Mouse (Mus musculus) frontal cortex, postnatal 36 days (tissue): ENCODE results near the gene Cpm.
A peak's percentile ranks its signal among the peaks of the same experiment; 100 is the strongest.

ENCODE experiments used
- DNase-seq, 2 experiments: peaks; one replicate each; pipeline ENCODE4 v3.0.0; 2022; ENCODE audit warnings: low spot score in 2 of 2

The Cpm gene

DNA sequence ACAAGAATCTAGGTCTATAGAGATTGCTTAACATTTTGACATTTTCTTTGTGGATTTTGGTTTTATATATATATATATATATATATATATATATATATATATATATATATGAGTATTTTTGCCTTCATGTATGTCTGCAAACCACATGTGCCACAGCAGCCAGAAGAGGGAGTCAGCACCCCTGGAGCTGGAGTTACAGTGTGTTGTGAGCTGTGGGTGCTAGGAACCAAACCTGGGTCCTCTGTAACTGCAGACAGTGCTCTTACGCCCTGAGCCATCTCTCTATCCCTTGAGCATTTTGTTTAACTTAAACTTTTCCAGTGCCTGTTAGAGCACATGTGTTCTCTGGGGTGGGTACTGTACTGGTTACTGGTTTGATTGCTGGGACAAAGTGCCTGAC, 44.6 kb downstream of the Cpm start:
- no peak for DNase-seq

DNA sequence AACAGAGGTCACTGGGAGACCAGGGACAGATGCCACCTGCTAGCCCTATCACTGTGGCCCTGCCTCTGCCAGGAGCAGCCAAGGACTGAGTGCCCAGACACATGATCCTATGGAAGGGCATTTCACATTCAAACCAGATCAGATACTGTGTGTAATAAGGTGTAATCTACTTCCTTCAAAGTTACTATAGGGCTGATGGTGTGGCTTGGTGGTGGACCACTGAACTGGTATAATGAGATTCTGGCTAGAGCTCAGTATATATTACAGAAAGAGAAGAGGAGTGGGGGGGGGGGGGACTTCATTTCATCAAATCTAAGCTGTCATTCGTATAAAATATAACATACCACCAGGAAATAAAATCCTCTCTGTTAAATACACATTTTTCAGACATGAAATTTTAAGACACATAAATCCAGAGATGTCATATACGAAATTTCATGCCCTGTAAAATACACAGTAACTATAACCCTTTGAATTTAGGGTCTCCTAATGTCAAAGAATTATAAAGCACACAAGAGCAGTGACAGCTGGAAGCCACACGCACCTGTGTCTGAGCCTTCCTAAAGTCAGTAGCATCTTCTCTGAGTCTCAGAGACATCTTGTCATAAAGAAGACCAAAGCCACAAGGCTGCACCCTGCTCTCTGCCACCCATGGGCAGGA, 45.2 kb downstream of the Cpm start:
- DNase-seq: no peak

DNA sequence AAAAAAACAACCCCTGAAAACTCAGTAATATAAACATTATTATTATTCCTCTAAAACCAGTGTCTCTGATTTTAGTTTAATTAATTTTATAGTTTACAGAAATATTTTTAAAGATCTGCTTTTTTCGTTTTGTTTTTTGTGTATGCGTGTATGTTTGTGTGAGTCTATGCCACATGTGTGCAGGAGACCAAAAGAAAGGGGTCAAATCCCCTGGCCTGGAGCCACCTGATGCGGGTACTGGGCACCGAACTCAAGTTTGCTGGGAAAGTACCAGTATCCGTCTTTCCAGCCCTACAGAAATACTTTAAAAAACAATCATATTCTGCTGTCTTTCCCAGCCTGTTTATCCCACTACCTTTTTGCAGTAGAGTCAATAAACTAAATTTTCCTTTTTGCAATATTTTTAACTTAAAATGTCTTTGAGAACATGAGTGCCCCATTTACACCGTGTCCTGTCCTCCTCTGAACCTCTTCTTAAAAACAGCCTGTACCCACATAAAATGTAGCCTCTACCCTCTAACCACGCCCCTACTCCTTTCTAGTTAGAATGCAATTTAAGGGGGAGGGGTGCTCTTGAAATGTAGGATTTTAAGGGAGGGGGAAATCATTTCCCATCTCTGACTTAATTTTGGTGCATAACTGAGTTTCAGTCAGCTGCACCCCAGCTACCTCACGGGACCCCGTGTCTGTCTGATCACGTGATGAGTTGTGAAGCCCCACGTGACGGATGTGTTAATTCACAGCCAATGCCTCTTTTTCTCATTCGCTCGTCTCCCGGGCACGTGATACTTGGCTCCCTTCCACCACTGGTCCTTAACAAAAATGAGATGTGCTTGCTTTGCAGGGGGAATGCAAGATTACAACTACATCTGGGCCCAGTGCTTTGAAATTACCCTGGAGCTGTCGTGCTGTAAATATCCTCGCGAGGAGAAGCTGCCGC, 46.1 kb downstream of the Cpm start:
- DNase-seq: peak; percentile 68 to 84

GRCm38 (mm10) chr10:117676036-117676643, 46.8 kb downstream of the Cpm start:
- DNase-seq: peak; percentile 68 to 75

- peak; percentile 45 to 53 for DNase-seq
Observed at GRCm38 (mm10) chr10:117676644-117677313, 47.5 kb downstream of the Cpm start.

DNA sequence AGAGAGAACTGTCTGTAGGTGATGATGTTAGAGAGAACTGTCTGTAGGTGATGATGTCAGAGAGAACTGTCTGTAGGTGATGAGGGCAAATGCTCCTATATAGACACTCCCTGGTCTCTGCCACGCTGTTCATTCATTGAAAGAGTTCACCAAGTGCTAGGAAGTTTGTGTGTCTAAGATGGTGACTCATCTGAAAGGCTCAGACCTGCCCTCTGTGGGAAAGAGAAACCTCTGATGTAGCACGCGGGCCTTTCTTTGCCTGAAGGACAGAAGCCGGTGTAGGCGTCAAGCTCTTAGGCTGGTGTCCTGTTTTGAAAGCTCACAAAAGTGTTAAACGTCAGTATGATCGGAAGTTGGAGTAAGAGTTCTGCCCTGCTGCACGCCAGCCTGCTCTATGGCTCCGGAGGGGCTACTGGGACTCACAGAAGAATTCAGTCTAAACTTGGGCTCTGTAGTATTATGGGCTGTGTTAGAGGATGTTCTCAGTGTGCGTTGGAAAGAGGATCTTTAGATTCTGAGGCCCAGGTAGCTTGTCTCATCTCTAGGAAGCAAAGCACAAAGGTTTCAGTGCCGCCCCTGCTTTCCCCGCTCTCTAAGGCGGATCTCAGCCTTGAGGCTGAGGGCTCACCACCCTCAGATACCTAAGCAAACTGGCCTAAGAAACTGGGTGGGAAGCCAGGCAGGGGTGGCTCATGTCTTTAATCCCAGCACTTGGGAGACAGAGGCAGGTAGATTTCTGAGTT, 48.4 kb downstream of the Cpm start:
- DNase-seq: no peak

GRCm38 (mm10) chr10:117678357-117678756, 49.1 kb downstream of the Cpm start:
- no peak for DNase-seq

DNA sequence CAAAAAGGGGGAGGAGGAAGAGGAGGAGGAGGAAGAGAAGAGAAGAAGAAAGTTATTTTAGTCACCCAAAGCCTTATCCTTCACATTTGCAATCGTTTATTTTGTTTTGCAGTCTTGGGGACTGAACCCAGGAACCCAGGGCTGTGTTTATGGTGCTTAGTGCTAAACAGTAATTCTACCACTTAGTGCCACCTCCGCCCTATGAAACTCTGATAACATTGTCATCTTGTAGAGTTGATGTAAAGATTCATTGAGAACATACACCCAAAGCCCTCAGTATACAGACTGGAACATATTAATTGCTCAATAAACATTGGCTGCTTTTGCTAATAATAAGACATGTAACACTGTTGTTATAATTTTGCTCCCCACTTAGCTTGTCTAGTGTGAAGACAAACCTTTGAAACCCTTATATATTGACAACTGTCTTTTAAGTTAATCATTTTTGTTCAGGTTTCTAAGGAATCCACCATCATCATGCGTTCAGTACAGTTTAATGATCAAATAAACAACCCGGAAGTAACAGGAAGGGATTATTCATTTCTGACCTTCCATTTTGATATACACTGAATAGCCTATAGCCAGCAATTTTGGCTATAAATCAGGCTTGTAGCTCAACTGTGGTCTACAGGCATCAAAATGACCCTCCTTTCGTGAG, 49.9 kb downstream of the Cpm start:
- no peak for DNase-seq

DNA sequence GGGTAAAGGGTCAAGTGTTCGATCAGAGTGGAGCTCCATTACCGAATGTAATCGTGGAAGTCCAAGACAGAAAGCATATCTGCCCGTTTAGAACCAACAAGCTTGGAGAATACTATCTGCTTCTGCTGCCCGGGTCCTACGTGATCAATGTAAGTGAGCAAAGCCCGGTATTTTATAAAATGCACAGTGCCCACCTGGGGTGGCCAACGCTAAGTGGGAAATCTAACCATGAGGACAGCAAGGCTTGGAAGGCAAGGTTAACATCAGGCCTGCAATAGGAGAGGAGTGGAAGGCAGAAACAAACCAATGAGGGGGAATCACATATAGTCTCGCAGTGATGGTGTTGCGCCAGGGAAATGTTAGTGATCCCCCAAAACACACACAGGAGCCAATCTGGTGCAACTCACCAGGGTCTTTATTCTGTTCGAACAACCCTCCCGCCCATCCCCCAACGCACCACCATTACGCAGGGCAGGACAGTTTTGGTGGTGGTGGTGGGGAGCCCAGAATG, 50.7 kb downstream of the Cpm start:
- no peak for DNase-seq

DNA sequence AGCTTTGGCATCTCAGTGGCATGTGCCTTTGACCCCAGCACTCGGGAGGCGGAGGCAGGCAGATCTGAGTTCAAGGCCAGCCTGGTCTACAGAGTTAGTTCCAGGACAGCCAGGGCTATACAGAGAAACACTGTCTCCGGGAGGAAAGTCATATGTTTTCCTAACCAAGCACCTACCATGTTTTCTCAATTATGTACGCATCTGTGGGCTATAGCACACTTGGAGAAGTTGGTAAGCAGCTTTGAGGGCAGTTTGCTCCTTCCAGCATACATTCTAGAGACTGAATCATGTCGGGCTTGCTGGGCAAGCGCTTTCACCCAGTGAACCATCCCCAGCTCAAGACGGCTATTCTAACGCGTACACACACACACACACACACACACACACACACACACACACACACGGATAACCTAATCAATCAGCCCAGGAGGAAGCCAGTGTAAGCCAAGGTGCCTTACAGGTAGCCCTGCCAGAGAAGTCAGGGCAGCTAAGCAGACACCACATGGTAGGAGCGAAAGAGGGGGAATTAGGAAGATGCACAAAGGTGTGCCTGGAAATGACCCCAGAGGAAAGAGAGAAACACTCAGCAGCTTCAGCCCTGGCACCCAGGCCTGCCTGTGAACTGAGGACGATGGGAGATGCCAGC, 51.7 kb downstream of the Cpm start:
- DNase-seq: no peak

GRCm38 (mm10) chr10:117681543-117681942, 52.2 kb downstream of the Cpm start:
- DNase-seq: no peak

DNA sequence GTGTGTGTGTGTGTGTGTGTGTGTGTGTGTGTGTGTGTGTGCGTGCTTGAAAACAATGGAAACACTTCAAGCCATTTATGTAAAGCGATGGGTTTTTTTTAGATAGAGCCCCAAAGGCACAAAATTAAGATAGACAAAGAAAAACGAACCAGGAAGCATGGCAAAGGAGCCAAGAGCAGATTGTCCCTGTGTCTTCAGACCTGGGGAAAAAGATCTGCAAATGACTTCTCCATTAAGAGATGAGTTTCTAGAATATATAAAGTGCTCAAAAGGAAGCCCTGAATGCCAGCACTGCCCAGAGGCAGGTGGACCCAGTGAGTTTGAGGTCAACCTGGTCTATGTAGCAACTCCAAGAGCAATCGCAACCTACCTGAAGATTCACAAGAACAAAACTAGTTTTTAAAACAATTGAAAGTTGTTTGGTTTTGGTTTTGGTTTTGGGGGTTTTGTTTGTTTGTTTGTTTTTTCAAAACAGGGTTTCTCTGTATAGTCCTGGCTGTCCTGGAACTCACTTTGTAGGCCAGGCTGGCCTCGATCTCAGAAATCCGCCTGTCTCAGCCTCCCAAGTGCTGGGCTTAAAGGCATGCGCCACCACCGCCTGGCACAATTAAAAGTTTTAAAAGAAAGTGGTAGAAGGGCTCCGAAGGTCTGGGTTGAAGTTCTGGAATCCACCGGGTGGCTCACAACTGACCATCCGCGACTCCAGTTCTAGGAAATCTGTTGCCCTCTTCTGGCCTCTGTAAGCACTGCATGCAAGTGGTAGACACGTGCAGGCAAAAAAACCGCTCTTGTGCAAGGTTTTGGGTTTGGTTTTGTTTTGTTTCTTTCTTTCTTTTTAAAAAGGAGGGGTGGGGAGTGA, 52.9 kb downstream of the Cpm start:
- DNase-seq: peak in 1 of 2 experiments; percentile 41

DNA sequence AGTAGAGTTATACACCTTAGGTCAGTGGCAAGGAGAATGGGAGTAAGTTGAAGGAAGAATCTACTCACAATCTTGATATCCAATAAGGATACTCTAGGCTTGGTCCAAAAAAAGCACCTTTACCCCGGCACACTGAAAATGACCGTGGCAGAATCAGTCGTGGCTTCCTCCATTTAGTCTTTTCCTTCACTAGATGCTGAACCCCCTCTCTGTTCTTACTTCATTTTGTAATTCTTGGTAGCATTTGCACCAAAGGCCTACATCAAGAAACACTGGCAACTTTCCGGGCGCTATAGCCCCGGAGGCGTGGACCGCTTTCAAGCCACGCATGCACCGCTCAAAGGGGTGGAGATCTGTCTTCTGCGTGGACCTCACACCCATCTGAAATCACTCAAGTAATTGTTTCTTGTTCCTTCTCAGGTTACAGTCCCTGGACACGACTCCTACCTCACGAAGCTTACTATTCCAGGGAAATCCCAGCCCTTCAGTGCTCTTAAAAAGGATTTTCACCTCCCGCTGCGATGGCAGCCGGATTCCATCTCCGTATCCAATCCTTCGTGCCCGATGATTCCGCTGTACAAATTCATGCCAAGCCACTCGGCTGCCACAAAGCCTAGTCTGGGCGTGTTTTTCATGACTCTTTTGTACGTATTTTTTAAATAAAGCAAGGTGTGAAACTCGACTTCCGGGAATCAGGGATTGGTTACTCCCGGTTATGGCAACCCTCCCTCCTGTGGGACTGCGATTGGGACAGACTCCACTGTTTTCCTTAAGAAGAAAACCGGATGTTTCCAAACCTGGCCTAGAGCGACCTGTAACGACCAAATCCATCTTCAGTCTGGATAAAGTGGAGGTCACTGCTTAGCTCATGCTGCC, 53.8 kb downstream of the Cpm start:
- no peak for DNase-seq

GRCm38 (mm10) chr10:117683734-117684037, 54.4 kb downstream of the Cpm start:
- DNase-seq: no peak

GRCm38 (mm10) chr10:117684298-117685170, 55.2 kb downstream of the Cpm start:
- DNase-seq: no peak

DNA sequence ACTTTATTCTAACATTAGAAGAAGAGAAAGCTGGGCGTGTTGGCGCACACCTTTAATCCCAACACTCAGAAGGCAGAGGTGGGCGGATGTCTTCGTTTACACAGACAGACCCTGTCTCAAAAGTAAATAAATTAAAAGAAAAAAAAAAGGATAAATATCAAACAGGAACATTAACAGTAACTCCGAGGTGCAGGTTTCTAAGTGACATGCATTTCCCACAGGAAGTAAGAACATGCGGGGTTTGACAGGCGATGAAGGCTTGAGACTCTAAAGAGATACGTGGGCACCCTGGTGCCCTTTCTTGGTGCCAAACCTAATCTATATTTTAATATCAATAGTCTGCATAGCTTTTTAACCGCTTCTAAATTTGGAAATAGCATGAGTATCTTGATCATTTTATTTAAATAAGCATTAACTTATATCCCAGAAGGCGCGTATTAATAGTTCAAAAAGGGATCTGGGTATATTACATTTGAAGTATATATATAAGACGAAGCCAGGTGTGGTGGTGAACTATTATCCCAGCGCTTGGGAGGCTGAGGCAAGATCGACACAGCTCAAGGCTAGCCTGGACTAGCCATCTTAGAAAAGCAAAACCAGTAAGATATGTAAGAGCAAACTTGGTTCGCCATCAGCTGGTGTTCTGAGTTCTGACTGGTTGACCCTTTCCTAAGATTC, 56.0 kb downstream of the Cpm start:
- DNase-seq: no peak
